Mouse (Mus musculus): Measurements from ENCODE around the gene Rbfox2.

The Rbfox2 gene

GRCm38 (mm10) chr15:77031271-77031670 is 275.5 kb downstream of the Rbfox2 start:
- no peak for DNase-seq (ENCODE audit: low read depth, low spot score)

DNA sequence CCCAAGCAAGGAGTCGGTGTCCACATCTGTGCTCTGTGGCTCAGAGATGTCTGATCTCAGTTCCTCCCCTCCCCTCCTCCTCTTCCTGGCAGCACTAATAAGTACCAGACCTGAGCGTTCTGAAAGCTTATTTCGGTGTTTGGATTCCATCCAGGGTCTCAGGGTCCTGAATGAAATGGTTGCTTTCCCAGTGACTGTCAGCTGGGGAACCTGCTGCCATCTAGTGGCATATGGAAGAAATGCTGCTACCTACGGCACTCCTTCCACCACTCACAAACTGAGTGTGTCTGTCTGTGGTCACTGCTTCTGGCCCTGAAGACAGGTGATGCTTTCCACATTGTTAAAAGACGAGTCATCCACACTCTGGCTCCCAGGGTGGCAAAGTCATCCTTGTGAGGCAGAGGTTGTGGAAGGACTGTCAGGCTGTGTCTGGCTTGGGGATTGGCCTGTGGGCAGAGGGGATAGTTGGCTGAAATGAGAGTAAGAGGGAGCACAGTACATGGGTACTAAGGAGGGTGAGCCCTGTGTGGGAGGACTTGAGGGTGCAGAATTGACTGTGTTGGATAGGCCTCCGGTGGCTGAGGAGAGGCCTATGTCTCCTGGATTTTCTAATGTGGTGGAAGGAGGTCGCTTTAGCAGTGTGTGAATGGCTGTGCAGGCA is 277.3 kb downstream of the Rbfox2 start:
- no peak for DNase-seq (ENCODE audit: low read depth, low spot score)

Data from telencephalon, adult 2 months (tissue).